Mouse (Mus musculus): ENCODE measurements at regions not wholly inside any gene's neighbourhood (a gene's known extent, or its start where the extent isn't known, plus 50 kb on each side); places are given as distances from the start of the nearest gene placed in this dataset.

GRCm38 (mm10) chr8:89383781-89384180, 339.8 kb upstream of the Sall1 start:
- TF ChIP-seq POLR2A (IDR thresholded peaks at IDR 0.05; ENCODE audit: borderline replicate concordance, extremely low read depth, low read depth, low read length) (no peak), CTCF (IDR thresholded peaks at IDR 0.05; ENCODE audit: insufficient read depth, low read length) (no peak)
- no peak for DNase-seq
- no peak overlapping the region for H3K4me3 ChIP-seq (replicated peaks; ENCODE audit: extremely low read depth, low read depth, low read length)
- no peaks in the 10 kb centered on the region for H3K4me1 ChIP-seq (ENCODE audit: control insufficient read depth, insufficient read depth, low read length)
- WGBS, result 68% methylated on average over 5 of the region's 5 CpGs

DNA sequence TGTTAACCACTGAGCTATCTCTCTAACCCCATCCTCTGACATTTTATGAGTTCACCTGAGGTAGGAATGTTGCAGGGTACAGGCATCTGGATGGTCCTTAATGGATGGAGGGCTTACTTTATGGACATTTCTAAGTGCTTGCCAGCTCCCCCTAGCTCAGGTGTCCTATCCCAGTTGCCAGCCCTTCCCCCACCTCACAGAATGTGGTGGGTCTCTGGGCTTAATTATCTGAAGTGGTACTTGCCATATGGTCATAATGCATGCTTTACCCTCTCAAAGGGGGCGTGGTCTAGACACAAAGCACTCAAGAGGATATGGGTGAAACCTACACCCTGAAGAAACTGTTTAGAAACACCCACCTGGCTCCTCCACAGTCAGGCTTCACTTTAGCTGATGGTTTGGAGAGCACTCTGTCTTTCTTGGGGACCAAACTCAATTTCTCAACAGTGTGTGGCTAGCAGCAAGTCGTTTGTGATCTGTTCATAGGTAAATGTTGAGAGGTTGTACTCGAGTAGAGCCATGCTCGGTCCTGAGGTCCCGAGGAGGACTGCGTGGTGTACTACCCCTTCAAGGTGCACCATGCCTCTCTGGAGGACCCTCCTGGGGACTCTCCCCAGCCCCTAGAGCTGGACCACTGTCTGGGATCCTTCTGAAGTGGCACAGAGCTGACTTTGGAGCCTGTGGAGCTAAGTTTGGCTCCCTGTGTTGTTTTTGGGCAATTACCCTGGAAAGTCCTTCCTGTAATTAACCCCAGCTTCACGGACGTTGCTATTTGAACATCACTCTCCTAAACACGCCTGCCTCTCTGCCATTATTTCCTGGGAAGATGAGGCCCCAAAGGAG, 338.8 kb upstream of the Sall1 start:
- Histone ChIP-seq H3K4me1 (ENCODE audit: control insufficient read depth, insufficient read depth, low read length) (no peaks in the 10 kb centered on the region), H3K4me3 (replicated peaks; ENCODE audit: extremely low read depth, low read depth, low read length) (no peak overlapping the region)
- no peak for DNase-seq
- TF ChIP-seq POLR2A (IDR thresholded peaks at IDR 0.05; ENCODE audit: borderline replicate concordance, extremely low read depth, low read depth, low read length) (no peak), CTCF (IDR thresholded peaks at IDR 0.05; ENCODE audit: insufficient read depth, low read length) (no peak)
- WGBS, result 45% methylated on average over 9 of the region's 9 CpGs

DNA sequence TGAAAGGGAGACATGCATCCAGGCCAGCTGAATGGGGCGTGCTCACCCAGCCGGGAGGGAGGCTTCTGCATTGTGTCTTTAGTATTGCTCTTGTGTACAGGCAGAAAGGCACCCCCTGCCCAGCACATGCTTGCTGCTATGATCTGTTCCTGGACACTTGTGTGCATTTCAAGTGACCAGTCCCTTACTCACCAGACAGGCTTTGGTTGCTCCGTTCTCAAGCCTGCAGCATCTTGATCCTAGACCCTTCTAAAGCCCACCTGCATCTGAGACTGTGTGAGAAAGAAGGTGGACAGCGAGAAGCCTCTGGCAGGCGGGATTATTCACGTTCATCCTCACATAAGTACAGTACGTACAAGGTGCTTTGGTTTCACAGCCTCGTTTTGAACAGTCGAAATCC, 336.5 kb upstream of the Sall1 start:
- 75% methylated on average over 9 of the region's 9 CpGs for WGBS
- Histone ChIP-seq H3K4me1 (ENCODE audit: control insufficient read depth, insufficient read depth, low read length) (no peaks in the 10 kb centered on the region), H3K4me3 (replicated peaks; ENCODE audit: extremely low read depth, low read depth, low read length) (no peak overlapping the region)
- TF ChIP-seq POLR2A (IDR thresholded peaks at IDR 0.05; ENCODE audit: borderline replicate concordance, extremely low read depth, low read depth, low read length) (no peak), CTCF (IDR thresholded peaks at IDR 0.05; ENCODE audit: insufficient read depth, low read length) (no peak)
- no peak for DNase-seq

- no peak for TF ChIP-seq CTCF (IDR thresholded peaks at IDR 0.05; ENCODE audit: insufficient read depth, low read length)
- no peak for TF ChIP-seq POLR2A (IDR thresholded peaks at IDR 0.05; ENCODE audit: borderline replicate concordance, extremely low read depth, low read depth, low read length)
- Histone ChIP-seq H3K4me3 (replicated peaks; ENCODE audit: extremely low read depth, low read depth, low read length) (no peak overlapping the region), H3K4me1 (ENCODE audit: control insufficient read depth, insufficient read depth, low read length) (no peaks in the 10 kb centered on the region)
- DNase-seq, result no peak
- WGBS, result 83% methylated on average over 3 of the region's 3 CpGs
Measured at GRCm38 (mm10) chr8:89372761-89373160, 328.8 kb upstream of the Sall1 start.

DNA sequence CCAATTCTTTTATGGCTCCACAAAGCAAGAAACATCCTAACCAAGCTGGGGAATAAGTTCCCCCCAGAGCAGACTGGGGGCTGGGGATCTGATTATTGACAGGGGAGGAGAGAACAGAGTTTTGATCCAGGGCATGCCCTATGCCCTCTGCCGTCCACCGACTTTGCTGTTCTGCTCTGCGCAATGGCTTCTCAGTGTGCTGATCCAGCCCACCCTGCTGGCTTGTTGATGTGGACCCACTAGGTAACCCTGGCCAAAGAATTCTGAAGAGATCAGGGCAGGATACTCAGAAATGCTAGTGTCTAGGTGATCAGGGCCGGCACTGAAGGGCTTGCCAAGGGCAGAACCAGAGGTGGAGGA, 327.8 kb upstream of the Sall1 start:
- TF ChIP-seq CTCF (IDR thresholded peaks at IDR 0.05; ENCODE audit: insufficient read depth, low read length) (no peak), POLR2A (IDR thresholded peaks at IDR 0.05; ENCODE audit: borderline replicate concordance, extremely low read depth, low read depth, low read length) (no peak)
- Histone ChIP-seq H3K4me1 (ENCODE audit: control insufficient read depth, insufficient read depth, low read length) (no peaks in the 10 kb centered on the region), H3K4me3 (replicated peaks; ENCODE audit: extremely low read depth, low read depth, low read length) (no peak overlapping the region)
- 39% methylated on average over 4 of the region's 4 CpGs for WGBS
- DNase-seq, result no peak

DNA sequence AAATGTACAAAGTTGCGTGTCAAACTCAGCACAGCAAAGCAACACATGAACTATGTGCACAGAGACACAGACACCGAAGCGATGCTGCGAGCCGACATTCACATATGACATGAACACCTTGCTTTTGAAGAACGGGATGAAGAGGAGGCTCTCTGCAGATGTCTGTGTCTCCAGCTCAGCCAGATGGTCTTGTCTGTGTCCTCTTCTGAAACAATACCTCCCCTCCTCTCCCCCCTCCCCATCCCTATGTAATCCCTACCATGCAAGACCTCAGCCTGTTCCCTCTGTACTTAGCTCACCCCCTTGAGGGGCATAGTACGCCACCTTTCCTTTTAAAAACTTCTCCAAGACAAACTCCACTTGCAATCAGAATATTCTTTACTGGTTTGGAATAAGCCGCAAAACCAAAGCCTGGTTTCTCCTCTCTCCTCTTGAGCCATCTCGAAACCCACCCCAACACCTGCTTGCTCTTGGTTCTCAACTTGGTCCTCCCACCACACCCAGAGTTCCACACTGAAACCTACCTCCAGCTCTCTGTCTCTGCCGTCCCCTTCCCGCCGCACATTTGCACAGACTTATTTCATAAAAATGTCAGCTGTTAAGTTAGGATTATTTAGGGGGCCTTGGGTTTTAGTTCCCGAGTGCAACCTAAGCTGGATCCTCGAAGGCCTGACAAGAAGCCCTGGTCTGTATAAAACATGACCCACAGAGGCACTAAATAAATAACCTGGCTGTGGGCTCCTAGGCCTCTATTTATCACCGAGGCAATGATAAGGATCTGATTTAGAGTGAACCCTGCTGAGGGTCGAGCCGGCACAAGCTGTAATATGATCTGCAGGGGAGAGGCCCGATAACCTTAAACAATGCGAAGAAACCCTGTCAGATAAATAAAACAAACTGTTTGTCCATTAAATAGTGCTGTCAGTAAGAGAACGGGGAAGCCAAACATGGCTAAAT, 327.1 kb upstream of the Sall1 start:
- no peak overlapping the region for H3K4me3 ChIP-seq (replicated peaks; ENCODE audit: extremely low read depth, low read depth, low read length)
- no peaks in the 10 kb centered on the region for H3K4me1 ChIP-seq (ENCODE audit: control insufficient read depth, insufficient read depth, low read length)
- TF ChIP-seq CTCF (IDR thresholded peaks at IDR 0.05; ENCODE audit: insufficient read depth, low read length) (no peak), POLR2A (IDR thresholded peaks at IDR 0.05; ENCODE audit: borderline replicate concordance, extremely low read depth, low read depth, low read length) (no peak)
- DNase-seq, result no peak
- whole genome bisulfite sequencing, result 49% methylated on average over 20 of the region's 20 CpGs

GRCm38 (mm10) chr8:89365430-89365829, 321.5 kb upstream of the Sall1 start:
- Histone ChIP-seq H3K4me1 (ENCODE audit: control insufficient read depth, insufficient read depth, low read length) (no peaks in the 10 kb centered on the region), H3K4me3 (replicated peaks; ENCODE audit: extremely low read depth, low read depth, low read length) (no peak overlapping the region)
- no peak for DNase-seq
- TF ChIP-seq POLR2A (IDR thresholded peaks at IDR 0.05; ENCODE audit: borderline replicate concordance, extremely low read depth, low read depth, low read length) (no peak), CTCF (IDR thresholded peaks at IDR 0.05; ENCODE audit: insufficient read depth, low read length) (no peak)
- 84% methylated on average over 3 of the region's 3 CpGs for WGBS

GRCm38 (mm10) chr8:89358411-89358810, 314.4 kb upstream of the Sall1 start:
- WGBS, result 76% methylated on average over 4 of the region's 4 CpGs
- no peak overlapping the region for H3K4me3 ChIP-seq (replicated peaks; ENCODE audit: extremely low read depth, low read depth, low read length)
- no peak for DNase-seq
- no peaks in the 10 kb centered on the region for H3K4me1 ChIP-seq (ENCODE audit: control insufficient read depth, insufficient read depth, low read length)
- TF ChIP-seq CTCF (IDR thresholded peaks at IDR 0.05; ENCODE audit: insufficient read depth, low read length) (no peak), POLR2A (IDR thresholded peaks at IDR 0.05; ENCODE audit: borderline replicate concordance, extremely low read depth, low read depth, low read length) (no peak)

GRCm38 (mm10) chr8:89345547-89345946, 301.6 kb upstream of the Sall1 start:
- 74% methylated on average over 3 of the region's 3 CpGs for WGBS
- TF ChIP-seq CTCF (IDR thresholded peaks at IDR 0.05; ENCODE audit: insufficient read depth, low read length) (no peak), POLR2A (IDR thresholded peaks at IDR 0.05; ENCODE audit: borderline replicate concordance, extremely low read depth, low read depth, low read length) (no peak)
- H3K4me3 ChIP-seq (replicated peaks; ENCODE audit: extremely low read depth, low read depth, low read length), result no peak overlapping the region
- no peak for DNase-seq
- H3K4me1 ChIP-seq (ENCODE audit: control insufficient read depth, insufficient read depth, low read length), result no peaks in the 10 kb centered on the region

Data from lung, adult 2 months (tissue).